Mouse (Mus musculus) bone marrow macrophage, adult 2 months (primary cell): Measurements from ENCODE around the gene Samd1.

Experiments used
- CTCF ChIP-seq: IDR thresholded peaks from 2 replicates; pipeline ENCODE4 v1.5.1; 2012; ENCODE audit warnings: low read depth, mild to moderate bottlenecking, low read length, moderate library complexity
- POLR2A ChIP-seq: IDR thresholded peaks from 2 replicates; pipeline ENCODE4 v1.6.1; 2012; ENCODE audit warnings: mild to moderate bottlenecking, low read depth, low read length, borderline replicate concordance

DNA sequence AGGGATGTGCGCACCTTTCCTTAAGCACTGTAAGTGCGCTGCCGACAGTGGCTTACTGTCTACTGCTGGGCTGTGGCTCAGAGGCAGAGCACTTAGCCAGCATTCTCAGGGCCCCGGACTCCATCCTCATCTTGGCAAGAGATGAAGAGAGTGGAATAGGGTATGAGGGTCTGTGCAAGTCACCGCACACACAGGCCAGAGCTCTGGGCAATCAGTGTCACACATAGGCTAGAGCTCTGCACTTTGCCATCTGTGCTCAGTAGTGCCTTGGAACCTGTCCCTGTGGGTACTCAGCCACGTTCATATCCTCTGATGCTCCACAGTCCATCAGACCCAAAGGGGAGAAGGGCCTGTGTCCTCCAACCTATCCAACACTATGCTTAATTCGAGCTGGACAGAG lies 15.9 kb upstream of the Samd1 start:
- TF ChIP-seq CTCF (no peak), POLR2A (no peak)
